Mouse (Mus musculus): ENCODE measurements around the gene Urad.

Urad gene

GRCm38 (mm10) chr5:147322183-147322582 lies at the start of gene Urad:
Gene Urad (minus strand): TSS chr5:147322440.
- DNase-seq: no peak

- DNase-seq: no peak
Measured at GRCm38 (mm10) chr5:147370276-147370675, 48.0 kb upstream of the Urad start.

DNA sequence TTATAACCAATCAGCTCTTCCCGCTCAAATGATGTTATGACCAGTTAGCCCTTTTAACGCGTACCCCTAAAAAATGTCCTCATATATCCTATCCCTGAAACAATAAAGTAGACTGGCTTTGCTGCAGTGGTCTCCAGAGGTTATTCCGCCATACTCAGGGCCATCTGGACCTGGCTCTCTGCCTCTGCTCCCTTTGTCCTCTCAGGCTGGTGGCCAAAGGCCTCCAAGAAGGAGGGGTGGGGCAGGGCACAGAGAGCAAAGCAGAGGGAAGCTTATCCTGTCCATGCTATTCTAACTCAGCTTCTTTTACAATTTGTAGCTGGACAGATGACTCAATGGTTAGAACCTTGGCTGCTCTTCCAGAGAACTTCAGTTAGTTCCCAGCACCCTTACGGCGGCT lies 46.0 kb upstream of the Urad start:
- DNase-seq: no peak

DNA sequence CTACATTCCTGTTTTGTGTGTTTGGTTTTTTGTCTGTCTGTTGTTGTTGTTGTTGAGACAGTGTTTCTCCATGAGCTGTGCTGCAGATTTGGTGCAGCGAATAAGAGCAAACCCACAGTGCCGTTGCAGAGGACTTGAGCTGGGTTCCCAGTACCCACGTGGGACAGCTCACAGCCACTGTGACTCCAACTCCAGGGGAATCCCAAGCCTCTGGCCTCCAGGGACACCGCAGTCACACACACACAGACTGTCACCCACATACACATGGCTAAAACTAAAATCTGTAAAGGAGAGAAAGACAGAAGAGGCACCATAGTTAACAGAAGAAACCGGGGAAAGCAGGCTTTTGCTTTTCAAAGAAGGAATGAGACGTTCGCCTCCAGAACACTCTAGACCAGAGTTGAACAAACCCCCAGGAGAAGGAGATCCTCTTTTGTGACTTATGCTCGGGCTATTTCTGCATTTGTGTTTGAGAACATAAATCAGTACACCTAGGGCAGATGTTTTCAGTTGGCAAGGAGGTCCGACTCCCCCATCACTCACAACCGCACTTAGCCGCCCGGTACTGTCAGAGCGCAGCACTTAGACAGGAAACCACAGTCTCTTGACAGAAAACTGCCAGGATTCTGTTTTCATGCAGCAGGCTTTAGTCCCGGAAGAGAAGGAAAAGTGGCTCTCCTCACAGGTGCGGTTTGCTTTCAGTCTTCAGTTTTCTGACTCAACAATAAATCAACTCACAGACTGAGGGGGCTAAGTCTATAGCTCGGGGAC lies 43.9 kb upstream of the Urad start:
- no peak for DNase-seq

DNA sequence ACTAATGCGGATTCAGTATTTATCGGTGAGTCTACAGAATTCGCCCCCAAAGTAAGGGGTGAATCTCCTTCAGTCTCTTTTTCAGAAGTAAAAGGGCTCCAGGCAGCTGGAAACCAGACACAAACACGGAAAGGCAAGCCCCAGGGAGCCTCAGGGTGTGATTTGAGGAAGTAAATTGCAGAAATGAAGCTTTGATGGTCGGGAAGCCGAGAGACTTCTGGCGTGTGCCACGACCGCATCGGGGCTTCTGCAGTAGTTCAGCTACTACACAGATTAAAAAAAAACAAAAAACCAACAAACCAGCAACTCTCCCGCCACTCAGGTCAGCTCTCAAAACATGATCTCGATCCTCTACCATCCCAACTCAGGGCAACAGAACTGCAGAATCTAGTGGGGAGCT lies 40.8 kb upstream of the Urad start:
- DNase-seq: no peak

DNA sequence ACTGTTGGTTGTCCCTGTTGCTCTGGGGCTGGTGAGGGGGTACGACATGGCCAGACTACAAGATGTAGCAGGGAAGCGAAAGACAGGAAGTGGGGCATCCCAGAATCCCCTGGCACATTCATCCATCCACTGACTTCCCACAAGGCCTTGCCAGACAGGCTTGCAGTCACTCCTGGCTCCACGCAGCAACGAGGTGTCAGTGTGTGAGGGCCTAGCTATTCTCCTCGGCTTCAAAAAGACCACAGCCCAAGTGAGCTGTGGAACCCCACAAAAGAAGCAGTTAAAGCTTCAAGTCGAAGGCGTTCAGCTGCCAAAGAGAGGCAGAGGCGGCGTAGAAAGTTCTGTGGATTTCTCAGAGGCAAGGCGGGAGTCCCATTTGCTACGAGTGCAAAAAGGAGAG lies 36.2 kb upstream of the Urad start:
- DNase-seq: no peak

DNA sequence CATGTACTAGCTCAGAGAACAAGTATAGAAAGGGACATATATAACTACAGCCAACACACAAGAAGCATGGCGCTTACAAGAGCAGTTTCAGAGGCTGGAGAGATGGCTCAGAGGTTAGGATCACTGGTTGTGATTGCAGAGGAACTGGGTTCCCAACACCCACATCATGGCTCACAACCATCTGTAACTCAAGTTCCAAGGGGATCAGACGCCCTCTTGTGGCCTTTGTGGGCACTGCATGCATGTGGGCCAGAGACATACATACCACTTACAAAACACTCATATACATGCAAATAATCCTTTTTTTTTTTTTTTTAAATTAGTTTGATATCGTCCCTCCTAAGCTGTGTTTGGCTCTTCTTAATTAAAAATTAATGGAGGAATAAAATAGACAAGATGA lies 35.3 kb upstream of the Urad start:
- DNase-seq: no peak

GRCm38 (mm10) chr5:147356260-147357055 lies 34.2 kb upstream of the Urad start:
- DNase-seq: no peak

- DNase-seq: no peak
Measured at GRCm38 (mm10) chr5:147355788-147356187, 33.5 kb upstream of the Urad start.

DNA sequence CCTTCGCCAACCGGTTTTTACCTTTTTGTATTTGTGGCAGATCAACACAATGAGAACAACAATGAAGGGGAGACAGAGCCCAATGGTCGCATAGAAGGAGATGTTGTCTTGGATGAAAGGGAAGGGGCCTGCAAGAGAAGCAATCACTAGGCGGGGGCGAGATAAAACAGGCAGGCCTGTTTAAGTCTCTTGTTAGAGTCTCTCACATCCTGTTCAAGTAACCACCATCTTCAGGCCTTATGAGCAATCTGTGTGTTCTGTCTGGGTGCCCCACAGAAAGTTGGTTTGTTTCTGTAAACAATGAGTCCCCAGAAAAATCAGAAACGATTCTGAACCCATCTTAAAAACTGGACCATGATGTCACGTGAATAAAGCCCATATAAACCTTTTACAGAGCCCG lies 32.7 kb upstream of the Urad start:
- DNase-seq: no peak

DNA sequence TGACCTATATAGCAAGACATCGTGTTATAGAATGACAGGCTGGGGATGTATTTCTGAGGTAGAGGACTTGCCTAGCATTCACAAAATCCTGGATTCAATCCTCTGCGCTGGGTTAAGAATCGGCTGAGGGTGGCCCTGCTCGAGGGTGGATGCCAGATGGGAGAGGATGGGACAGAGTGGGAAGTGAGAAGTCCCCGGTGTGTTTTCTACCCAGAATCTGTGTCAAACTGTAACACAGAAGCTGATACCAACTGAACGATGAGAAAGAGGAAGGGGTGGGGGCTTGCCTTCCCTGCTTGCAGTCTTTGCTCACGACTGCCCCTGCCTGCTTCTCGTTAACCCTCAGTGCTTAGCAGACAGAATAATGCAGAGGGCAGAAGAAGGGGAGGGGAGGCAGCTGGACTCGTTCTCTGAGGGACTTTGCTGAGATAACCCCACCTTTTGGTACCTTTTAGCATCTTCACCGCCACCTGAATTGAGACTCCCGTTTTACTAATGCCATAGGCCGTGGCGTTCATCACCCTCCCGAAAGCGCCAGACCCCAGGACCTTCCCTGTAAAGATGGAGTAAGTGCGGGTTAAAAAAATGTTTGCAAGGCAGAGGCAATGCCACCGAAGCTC lies 32.0 kb upstream of the Urad start:
- DNase-seq: no peak

GRCm38 (mm10) chr5:147351931-147352330 lies 29.7 kb upstream of the Urad start:
- no peak for DNase-seq

DNA sequence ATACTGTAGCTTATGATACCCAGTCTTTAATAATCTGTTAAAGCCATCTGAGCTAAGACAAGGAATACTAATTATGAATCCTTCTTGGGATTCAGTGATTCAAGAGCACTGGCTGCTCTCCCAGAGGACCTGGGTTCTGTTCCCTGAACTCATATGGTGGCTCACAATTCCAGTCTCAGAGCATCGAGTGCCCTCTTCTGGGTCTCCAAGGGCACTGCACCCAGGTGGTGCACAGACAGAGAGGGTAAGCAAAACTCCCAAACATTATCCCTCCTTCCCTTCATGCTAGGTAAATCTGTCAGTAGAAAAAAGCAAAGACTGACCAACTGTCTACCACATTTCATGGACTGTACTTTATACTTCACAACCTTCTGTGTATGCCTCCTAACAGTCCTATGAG lies 23.7 kb upstream of the Urad start:
- DNase-seq: no peak

DNA sequence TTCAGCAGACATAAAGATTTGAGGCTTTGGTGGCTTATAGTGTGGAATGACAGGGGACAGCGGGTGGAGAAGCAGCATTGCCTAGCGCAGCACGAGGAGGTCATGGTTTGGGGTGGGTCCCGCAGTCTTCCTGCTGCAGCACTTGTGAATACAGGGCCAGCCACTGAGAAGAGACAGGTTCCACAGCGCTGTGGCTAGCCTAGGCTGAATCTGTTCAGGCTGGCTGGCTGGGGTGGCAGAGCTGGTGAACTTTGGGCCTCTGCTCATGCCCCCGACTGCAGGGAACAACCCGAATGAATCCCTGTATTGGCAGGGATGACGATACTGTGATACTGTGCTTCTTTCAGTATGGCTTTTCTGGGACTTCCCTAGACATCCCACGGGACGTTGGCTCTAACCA lies 21.7 kb upstream of the Urad start:
- DNase-seq: no peak

- DNase-seq: no peak
Measured at GRCm38 (mm10) chr5:147342901-147343300, 20.7 kb upstream of the Urad start.

DNA sequence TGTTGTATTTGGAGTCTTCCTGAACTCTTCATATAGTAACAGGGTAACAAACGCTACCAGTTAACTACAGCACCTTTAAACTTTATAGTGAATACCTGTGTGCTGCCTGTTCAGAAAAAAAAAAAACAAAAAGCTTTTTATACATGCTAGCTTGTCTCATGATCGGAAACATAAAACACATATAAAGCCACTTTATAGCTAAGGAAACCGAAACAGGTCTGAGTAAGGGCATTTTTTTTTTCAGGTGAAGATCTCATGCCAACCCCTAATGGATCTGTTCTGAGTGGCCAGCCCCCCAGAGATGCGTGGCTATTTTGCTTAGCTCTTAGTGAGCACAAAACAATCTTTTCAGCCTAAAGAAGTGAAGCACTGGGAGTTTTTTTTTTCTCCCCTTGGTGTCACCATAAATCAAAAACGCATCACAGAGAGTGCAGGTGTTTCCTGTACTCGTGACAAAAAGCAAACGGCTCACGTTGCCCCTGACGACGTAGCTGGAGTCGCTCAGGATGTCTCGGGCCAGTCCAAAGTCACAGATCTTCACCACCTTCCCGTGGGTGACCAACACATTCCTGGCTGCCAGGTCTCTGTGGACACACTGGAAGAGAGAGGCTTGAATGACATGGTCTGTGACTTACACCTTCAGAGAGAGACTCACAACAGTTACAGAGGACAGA lies 18.6 kb upstream of the Urad start:
- DNase-seq: no peak

GRCm38 (mm10) chr5:147339560-147339959 lies 17.3 kb upstream of the Urad start:
- no peak for DNase-seq

DNA sequence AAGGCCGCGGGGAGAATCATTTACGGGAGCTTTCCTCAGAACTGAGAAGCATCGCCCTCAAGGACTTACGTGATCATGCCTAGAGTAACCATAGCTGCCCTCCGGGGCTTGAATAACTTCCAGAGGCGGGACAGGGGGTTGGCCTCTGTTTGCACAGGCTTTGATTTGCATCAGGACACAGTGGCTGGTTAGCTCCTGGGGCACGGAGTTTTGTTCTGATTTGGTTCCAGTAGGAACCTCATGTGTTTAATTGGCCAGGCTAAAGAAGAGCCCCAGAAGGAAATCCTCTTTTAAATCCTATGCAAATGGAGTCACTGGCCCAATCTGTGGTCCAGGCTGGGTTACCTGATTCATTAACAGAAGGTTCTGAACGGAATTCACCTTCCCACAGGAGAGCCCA lies 16.7 kb upstream of the Urad start:
- DNase-seq: no peak

DNA sequence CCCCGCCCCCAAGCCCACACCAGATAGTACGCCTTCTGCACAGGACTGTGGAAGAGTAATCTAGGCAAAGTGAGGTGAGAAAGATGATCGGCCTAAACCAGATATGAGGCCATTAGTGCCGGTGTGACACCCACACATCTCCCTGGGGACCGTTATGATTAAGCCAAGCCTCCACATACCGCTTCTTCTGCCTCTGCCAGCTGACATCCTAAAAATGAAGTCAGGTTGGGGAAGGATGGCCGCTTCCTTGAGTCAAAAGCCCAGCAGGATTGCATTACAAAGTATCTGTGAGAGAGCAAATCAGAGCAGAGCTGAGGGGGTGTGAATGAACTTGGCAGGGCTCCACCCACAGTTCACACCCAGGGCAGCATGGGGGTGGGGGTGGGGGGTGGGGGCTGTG lies 10.5 kb upstream of the Urad start:
- DNase-seq: no peak

DNA sequence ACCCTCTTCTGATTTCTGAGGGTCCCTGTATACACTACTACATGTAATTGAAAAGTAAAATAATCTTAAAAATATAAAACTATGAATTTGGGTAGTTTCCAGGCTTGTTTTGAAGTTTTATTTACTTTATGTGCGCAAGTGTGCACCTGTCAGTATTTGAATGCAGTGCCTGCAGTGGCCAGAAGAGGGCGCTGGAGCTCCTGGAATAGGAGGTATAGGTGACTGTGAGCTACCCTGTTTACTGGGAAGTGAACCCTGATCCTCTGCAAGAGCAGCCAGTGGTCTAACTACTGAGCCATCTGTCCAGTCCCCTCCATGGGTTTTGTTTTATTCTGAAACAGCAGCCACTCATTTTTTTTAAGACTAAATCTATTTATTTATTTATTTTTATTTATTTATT lies 9.3 kb upstream of the Urad start:
- peak; percentile 8 for DNase-seq

DNA sequence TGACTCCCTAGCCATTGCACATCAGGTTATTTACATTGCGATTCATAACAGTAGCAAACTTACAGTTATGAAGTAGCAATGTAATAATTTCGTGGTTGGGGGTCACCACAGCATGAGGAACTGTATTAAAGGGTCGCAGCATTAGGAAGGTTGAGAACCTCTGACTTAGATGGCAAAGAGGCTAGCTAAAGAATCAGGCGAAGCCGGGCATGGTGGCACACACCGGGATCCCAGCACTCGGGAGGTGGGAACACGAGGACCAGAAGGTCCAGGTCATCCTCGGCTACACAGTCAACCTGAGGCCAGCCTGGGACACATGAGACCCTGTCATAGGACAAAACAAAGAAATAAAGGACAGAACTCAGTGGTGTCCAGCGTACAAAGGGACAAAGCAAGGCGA lies 7.7 kb upstream of the Urad start:
- DNase-seq: no peak

DNA sequence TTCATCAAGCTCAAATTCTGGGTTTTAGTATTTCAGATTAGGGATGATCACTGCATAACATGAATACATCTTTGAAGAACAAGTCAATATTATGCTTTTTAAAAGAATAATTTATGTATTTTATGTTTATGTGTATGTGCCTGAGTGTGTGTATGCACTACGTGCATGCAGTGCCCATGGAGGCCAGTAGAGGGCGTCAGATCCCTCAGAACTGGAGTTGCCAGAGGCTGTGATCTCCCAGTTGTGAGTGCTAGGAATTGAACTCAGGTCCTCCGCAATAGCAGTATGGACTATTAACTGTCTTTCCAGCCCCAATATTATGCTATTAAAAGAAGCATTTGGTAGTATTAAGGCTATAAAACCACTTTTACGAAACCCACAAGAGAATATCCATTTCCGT lies 5.4 kb upstream of the Urad start:
- DNase-seq: no peak

DNA sequence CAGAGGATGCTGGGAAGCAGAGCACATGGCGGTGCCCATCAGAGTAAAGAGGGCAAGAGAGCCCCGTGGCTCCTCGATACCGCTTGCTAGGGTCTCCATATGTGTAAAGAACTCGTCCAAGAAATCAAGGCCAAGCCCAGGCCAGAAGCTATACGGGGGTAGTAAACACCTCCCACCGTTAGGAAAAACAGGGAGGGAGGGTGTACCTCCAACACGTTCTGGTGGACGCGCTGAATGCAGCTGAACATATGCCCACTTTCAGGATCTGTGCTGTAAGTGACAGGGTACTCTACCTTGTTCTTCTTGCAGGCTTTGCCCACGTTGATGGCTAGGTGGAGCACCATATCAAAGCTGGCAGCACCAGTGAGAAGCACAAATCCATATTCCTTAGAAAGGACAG lies 3.7 kb upstream of the Urad start:
- DNase-seq: no peak
